Mouse (Mus musculus): ENCODE results near the gene Pogk.

- TF ChIP-seq CTCF (IDR thresholded peaks at IDR 0.05; ENCODE audit: control insufficient read depth, insufficient read depth, insufficient read length) = no peak
- TF ChIP-seq FOSL1 (IDR thresholded peaks at IDR 0.05; ENCODE audit: insufficient read depth, low read length, poor library complexity, severe bottlenecking) = no peak
- no peak for TF ChIP-seq USF1 (IDR thresholded peaks at IDR 0.05; ENCODE audit: low read depth)
- TF ChIP-seq CEBPB (IDR thresholded peaks at IDR 0.05; ENCODE audit: low read depth) = no peak
These were observed 20.3 kb upstream of the Pogk start for GRCm38 (mm10) chr1:166429809-166430431.
